Mouse (Mus musculus): ENCODE data around the gene Gm4791.

Gene Gm4791

GRCm38 (mm10) chr9:46998338-46998791, at the start of gene Gm4791:
TSS of gene Gm4791 (plus strand) at chr9:46998741.
- DNase-seq (ENCODE audit: low spot score in 2 of 2) = no peak

GRCm38 (mm10) chr9:46956286-46956685, 42.3 kb upstream of the Gm4791 start:
- no peak for DNase-seq (ENCODE audit: low spot score in 2 of 2)

GRCm38 (mm10) chr9:46957420-46957950, 41.1 kb upstream of the Gm4791 start:
- DNase-seq (ENCODE audit: low spot score in 2 of 2) = no peak

GRCm38 (mm10) chr9:46966028-46966427, 32.5 kb upstream of the Gm4791 start:
- DNase-seq (ENCODE audit: low spot score in 2 of 2) = no peak

GRCm38 (mm10) chr9:46968970-46969369, 29.6 kb upstream of the Gm4791 start:
- no peak for DNase-seq (ENCODE audit: low spot score in 2 of 2)

GRCm38 (mm10) chr9:46969406-46969805, 29.1 kb upstream of the Gm4791 start:
- no peak for DNase-seq (ENCODE audit: low spot score in 2 of 2)

- no peak for DNase-seq (ENCODE audit: low spot score in 2 of 2)
These were observed 19.7 kb upstream of the Gm4791 start for GRCm38 (mm10) chr9:46978806-46979205.

GRCm38 (mm10) chr9:46980111-46980510, 18.4 kb upstream of the Gm4791 start:
- no peak for DNase-seq (ENCODE audit: low spot score in 2 of 2)

GRCm38 (mm10) chr9:46983471-46983870, 15.1 kb upstream of the Gm4791 start:
- no peak for DNase-seq (ENCODE audit: low spot score in 2 of 2)

GRCm38 (mm10) chr9:47041569-47041968, 43.0 kb downstream of the Gm4791 start:
- no peak for DNase-seq (ENCODE audit: low spot score in 2 of 2)

All from spleen, postnatal 10 days (tissue).